Mouse (Mus musculus) heart, postnatal 4 days (tissue): Measurements from ENCODE around the gene Azin2. TPM values are rescaled to one million over a fixed set of nuclear protein-coding genes. Genes with fewer than 3 reads are reported as not detected.

ENCODE experiments used
- DNase-seq: peaks from one replicate; pipeline ENCODE4 v3.0.0; 2021
- total RNA-seq, 2 experiments: library from RNA; stranded (reverse); gene quantifications; 2 replicates each; pipeline ENCODE4 v1.2.3; 2021

The Azin2 gene
- total RNA-seq = 1 to 10 TPM; 7.7 to 8.7 TPM

- DNase-seq = peak; percentile 95
Observed at GRCm38 (mm10) chr4:128962029-128962925, at the start of gene Azin2. Azin2 (minus strand) TSS chr4:128962442.

- peak; percentile 66 for DNase-seq
Observed at GRCm38 (mm10) chr4:129011604-129012121, 49.4 kb upstream of the Azin2 start.

GRCm38 (mm10) chr4:129009521-129009920, 47.3 kb upstream of the Azin2 start:
- DNase-seq = no peak

- DNase-seq = no peak
Observed at GRCm38 (mm10) chr4:129008672-129009071, 46.4 kb upstream of the Azin2 start.

GRCm38 (mm10) chr4:129008006-129008519, 45.8 kb upstream of the Azin2 start:
- no peak for DNase-seq

GRCm38 (mm10) chr4:129003720-129004119, 41.5 kb upstream of the Azin2 start:
- DNase-seq = no peak

- DNase-seq = no peak
Observed at GRCm38 (mm10) chr4:129000786-129001185, 38.5 kb upstream of the Azin2 start.

GRCm38 (mm10) chr4:128998401-128998800, 36.2 kb upstream of the Azin2 start:
- DNase-seq = no peak

- DNase-seq = no peak
Observed at GRCm38 (mm10) chr4:128997258-128997657, 35.0 kb upstream of the Azin2 start.

GRCm38 (mm10) chr4:128995238-128995637, 33.0 kb upstream of the Azin2 start:
- no peak for DNase-seq

GRCm38 (mm10) chr4:128993675-128994074, 31.4 kb upstream of the Azin2 start:
- peak; percentile 46 for DNase-seq

GRCm38 (mm10) chr4:128993025-128993662, 30.9 kb upstream of the Azin2 start:
- peak; percentile 97 for DNase-seq

GRCm38 (mm10) chr4:128992176-128992575, 29.9 kb upstream of the Azin2 start:
- DNase-seq = no peak

- DNase-seq = no peak
Observed at GRCm38 (mm10) chr4:128991500-128992008, 29.3 kb upstream of the Azin2 start, which contains the start of gene Ak2. Ak2 (plus strand) TSS chr4:128991958.

GRCm38 (mm10) chr4:128989678-128990077, 27.4 kb upstream of the Azin2 start:
- no peak for DNase-seq

- DNase-seq = no peak
Observed at GRCm38 (mm10) chr4:128988911-128989310, 26.7 kb upstream of the Azin2 start.

GRCm38 (mm10) chr4:128984600-128984999, 22.4 kb upstream of the Azin2 start:
- DNase-seq = no peak

- no peak for DNase-seq
Observed at GRCm38 (mm10) chr4:128983656-128984055, 21.4 kb upstream of the Azin2 start.

- DNase-seq = no peak
Observed at GRCm38 (mm10) chr4:128983151-128983550, 20.9 kb upstream of the Azin2 start.

GRCm38 (mm10) chr4:128981833-128982180, 19.6 kb upstream of the Azin2 start:
- DNase-seq = no peak

GRCm38 (mm10) chr4:128980890-128981832, 18.9 kb upstream of the Azin2 start:
- no peak for DNase-seq

GRCm38 (mm10) chr4:128978634-128979033, 16.4 kb upstream of the Azin2 start:
- DNase-seq = no peak
